In genomic region chr11:98962421-98963095, GRCm38 (mm10) we compare ENCODE assay signal across 9 mouse cellular contexts. TPM values are rescaled to one million over a fixed set of nuclear protein-coding genes. Genes with fewer than 3 reads are reported as not detected.
DNase-seq lines count a peak whose midpoint lies in the region; ATAC-seq lines count a peak whose summit lies in the region.
"Had no signal": no experiment of that assay in that cellular context is flagged by ENCODE, and none has a peak within 500 bp of the region (broad histone marks: within the 10 kb centered on the region; RNA-seq: fewer than 3 reads in every experiment).

No protein-coding gene starts in this region.

- intact Hi-C loops in left cerebral cortex, postnatal 14 days (cut with DNase I), result no loop called here

- DNase-seq in cerebellum, adult 9-10 months, result peak; percentile 37
- no peak for DNase-seq in cerebellum, adult 11 months
- DNase-seq in 3T3-L1 (ENCODE audit: low read depth, low spot score), result peak; percentile 48
- peak; percentile 37 for DNase-seq in liver, embryonic 11.5 days (ENCODE audit: low spot score)
- DNase-seq in thymus, postnatal 4 days, result peak; percentile 53
- DNase-seq in left cerebral cortex, postnatal 14 days (ENCODE audit: low spot score in 2 of 2), result no peak
- no peak for DNase-seq in spleen, postnatal 4 days (ENCODE audit: low spot score in 2 of 2)

- peak overlapping the region; percentile 65 for H3K9ac ChIP-seq in forebrain, embryonic 13.5 days
- no peak overlapping the region for H3K9ac ChIP-seq in liver, embryonic 11.5 days (ENCODE audit: low read depth, low read length)

- peak overlapping the region; percentile 93 for H3K4me2 ChIP-seq in forebrain, embryonic 13.5 days
- peak overlapping the region; percentile 100 for H3K4me2 ChIP-seq in liver, embryonic 11.5 days

- H3K4me3 ChIP-seq in forebrain, embryonic 13.5 days, result peak overlapping the region; percentile 66
- H3K4me3 ChIP-seq in liver, embryonic 11.5 days (ENCODE audit: low read depth, low read length), result peak overlapping the region; percentile 73

- peaks cover 87% of the 10 kb centered on the region for H3K4me1 ChIP-seq in forebrain, embryonic 13.5 days
- H3K4me1 ChIP-seq in liver, embryonic 11.5 days (replicated peaks; ENCODE audit: control insufficient read depth, insufficient read depth, low read length), result peaks cover 82% of the 10 kb centered on the region

- ATAC-seq in forebrain, embryonic 13.5 days, result no peak
- no peak for ATAC-seq in liver, embryonic 11.5 days (replicated peaks; ENCODE audit: low FRiP score)

- no peaks in the 10 kb centered on the region for H3K36me3 ChIP-seq in forebrain, embryonic 13.5 days (ENCODE audit: poor library complexity, severe bottlenecking)
- no peaks in the 10 kb centered on the region for H3K36me3 ChIP-seq in liver, embryonic 11.5 days (ENCODE audit: control insufficient read depth, insufficient read depth, low read length)

- WGBS in forebrain, embryonic 13.5 days, result 11% methylated on average over 12 of the region's 12 CpGs
- WGBS in liver, embryonic 11.5 days, result 7% methylated on average over 12 of the region's 12 CpGs

- H3K9me3 ChIP-seq in forebrain, embryonic 13.5 days (replicated peaks), result no peaks in the 10 kb centered on the region
- no peaks in the 10 kb centered on the region for H3K9me3 ChIP-seq in liver, embryonic 11.5 days (ENCODE audit: control insufficient read depth, low read length)

- no peak overlapping the region for H3K27ac ChIP-seq in forebrain, embryonic 13.5 days
- peak overlapping the region; percentile 70; the same call in 1 of the 2 replicates for H3K27ac ChIP-seq in liver, embryonic 11.5 days (ENCODE audit: low read depth, low read length)

- peaks cover 27% of the 10 kb centered on the region for H3K27me3 ChIP-seq in forebrain, embryonic 13.5 days
- peaks cover 39% of the 10 kb centered on the region for H3K27me3 ChIP-seq in liver, embryonic 11.5 days (replicated peaks; ENCODE audit: control insufficient read depth, insufficient read depth, low read length)
- H3K27me3 ChIP-seq: CH12.LX had no signal

RNA-seq across cellular contexts. Expression of gene Gjd3, which starts 20.3 kb away (rescaled TPM):
- polyA plus RNA-seq in forebrain, embryonic 13.5 days (2015; fragmentation: Nextera tagmentation; extraction: Ambion mirVana), result 0.21 TPM in 1 of 2 replicates, not detected in the other
- 0.21 and 0.22 TPM in 2 replicates for polyA plus RNA-seq in liver, embryonic 11.5 days (2014; fragmentation: Nextera tagmentation; extraction: Ambion mirVana)
- 1 to 10 TPM; 2.8 to 3.1 TPM for total RNA-seq in left cerebral cortex, postnatal 14 days (2021)

RNA-seq across cellular contexts. Expression of gene Rara, which starts 34.9 kb away (rescaled TPM):
- 8.7 and 10.2 TPM in 2 replicates for polyA plus RNA-seq in forebrain, embryonic 13.5 days (2015; fragmentation: Nextera tagmentation; extraction: Ambion mirVana)
- 18.6 and 20.1 TPM in 2 replicates for polyA plus RNA-seq in liver, embryonic 11.5 days (2014; fragmentation: Nextera tagmentation; extraction: Ambion mirVana)
- 10 to 100 TPM; 14.6 to 15.1 TPM for total RNA-seq in left cerebral cortex, postnatal 14 days (2021)

RNA-seq across cellular contexts. Expression of gene Cdc6, which starts 55.0 kb away (rescaled TPM):
- polyA plus RNA-seq in forebrain, embryonic 13.5 days (2015; fragmentation: Nextera tagmentation; extraction: Ambion mirVana), result 23.0 and 26.9 TPM in 2 replicates
- polyA plus RNA-seq in liver, embryonic 11.5 days (2014; fragmentation: Nextera tagmentation; extraction: Ambion mirVana), result 96.3 and 114 TPM in 2 replicates
- under 1 TPM; 0.47 to 0.57 TPM for total RNA-seq in left cerebral cortex, postnatal 14 days (2021)

Comparison
In these comparisons a context has a peak if more than half of its experiments do, and no peak if none do; other contexts are left out.
1. DNase-seq: peak in cerebellum, adult 9-10 months (single experiment), 3T3-L1 (single experiment), liver, embryonic 11.5 days (single experiment) and thymus, postnatal 4 days (single experiment); none in cerebellum, adult 11 months (single experiment), left cerebral cortex, postnatal 14 days (0 of 2) and spleen, postnatal 4 days (0 of 2).